Mouse (Mus musculus) frontal cortex, postnatal 25 days (tissue): ENCODE data around the gene Tmed10.
A peak's percentile ranks its signal among the peaks of the same experiment; 100 is the strongest.

Source experiments
- DNase-seq, 2 experiments: peaks; one replicate each; pipeline ENCODE4 v3.0.0; 2022; ENCODE audit warnings: low spot score in 2 of 2

The Tmed10 gene

DNA sequence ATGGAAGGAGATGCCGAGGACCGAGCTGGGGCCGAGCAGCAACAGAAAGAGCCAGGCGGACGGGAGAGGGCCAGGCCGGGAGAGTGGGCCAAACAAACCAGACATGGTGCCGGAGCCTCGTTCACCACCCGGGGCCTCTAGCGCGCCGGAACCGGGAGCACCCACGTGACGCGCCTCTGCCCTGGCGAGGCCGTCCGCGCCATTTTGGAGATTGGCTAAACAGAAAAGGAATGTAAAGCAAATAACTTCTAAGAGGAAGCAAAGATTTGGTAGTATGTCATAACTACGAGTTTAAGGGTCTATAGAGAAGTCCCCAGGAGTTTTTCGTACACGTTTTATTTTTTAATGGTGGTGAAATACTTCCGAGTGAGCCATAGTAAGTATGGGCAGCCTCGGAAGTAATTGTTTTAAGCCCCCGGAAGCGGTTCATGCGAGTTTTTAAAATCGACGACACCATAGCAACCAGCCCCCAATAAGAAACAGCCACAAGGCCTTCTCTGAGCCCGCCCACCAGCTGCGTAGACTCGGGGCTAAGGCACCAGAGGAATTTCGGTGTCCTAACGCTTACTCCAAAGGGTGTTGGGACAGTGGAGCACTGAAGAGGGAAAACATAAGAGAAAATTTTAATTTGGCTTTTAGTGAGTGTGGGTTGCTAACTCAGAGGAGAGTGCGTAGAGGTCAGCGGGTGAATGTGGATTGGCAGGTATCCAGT, at the start of gene Tmed10:
Gene Tmed10, minus strand, starts transcription at position 287 of the 712 bp plus-strand sequence.
- peak; percentile 73 to 82 for DNase-seq

DNA sequence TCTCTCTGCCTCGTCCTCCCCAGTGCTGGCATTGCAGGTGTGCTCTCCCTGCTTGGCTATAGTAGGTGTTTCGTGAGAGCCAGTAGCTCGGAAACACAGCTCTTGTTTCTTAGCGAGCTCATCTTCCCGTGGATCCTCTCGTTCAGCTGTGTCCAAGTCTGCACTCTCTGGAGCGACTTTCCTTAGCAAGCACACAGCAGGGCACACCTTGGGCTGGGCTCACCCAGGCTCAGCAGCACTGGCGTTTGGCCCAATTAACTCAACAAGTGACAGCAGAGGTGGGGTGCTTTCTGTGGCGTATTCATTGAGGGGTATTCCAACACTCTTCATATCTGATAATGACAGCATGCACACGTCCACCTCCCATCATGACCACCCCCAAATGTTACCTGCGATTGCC, 48.6 kb upstream of the Tmed10 start:
- DNase-seq = no peak

DNA sequence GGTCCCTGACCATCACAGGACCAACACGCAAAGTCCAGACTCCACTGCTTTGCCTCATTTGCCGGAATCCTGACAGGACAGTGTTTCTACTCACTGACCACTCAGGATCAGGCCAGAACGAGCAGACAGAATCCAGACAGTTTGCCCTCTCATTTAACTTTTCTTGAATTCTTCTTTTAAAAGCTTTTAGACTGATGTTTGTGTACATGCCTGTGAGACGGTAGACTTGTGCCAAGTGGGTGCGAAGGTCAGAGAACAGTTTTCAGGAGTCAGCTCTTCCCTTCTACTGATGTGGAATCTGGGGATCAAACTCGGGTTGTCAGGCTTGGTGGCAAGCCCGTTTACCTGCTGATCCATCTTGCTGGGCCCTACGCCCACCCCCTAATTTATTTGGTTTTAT, 47.9 kb upstream of the Tmed10 start:
- DNase-seq = no peak

DNA sequence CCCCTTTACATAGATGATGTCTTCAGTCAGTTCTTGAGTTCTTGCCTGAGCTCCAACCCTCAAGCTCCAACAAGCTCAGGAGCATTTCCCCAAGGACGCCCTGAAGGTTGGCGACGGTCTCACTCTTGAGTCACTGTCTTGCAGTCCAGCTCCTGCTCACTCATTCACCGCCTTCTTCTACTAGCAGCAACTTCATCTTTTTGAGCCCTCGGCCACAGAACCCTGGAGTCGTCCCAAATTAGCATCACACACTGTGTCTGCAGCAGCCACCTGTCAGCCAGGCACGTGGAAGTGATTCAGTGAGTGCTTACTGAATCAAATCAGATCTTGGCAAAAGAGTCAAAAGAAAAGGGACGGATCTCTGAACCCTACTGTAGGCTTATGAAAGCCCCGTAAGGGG, 46.3 kb upstream of the Tmed10 start:
- no peak for DNase-seq

DNA sequence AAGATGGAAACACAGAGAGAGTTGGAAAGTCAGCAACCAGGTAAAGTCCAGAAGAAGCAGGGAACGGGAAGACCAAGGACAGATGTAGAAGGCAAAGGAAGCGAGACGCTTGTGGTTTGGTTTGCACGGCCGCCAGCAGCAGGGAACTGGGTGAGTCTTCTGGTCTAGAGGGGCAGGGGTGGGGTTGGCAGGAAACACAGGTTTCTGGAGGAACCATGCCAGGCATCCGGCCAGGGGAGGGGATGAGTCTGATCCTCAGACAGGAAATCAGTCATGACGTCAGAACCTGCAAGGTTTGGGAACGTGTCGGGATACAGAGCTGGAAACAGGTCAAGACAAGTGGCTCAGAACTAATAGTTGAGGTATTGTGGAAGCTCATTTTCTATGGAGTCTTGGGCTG, 43.2 kb upstream of the Tmed10 start:
- no peak for DNase-seq

DNA sequence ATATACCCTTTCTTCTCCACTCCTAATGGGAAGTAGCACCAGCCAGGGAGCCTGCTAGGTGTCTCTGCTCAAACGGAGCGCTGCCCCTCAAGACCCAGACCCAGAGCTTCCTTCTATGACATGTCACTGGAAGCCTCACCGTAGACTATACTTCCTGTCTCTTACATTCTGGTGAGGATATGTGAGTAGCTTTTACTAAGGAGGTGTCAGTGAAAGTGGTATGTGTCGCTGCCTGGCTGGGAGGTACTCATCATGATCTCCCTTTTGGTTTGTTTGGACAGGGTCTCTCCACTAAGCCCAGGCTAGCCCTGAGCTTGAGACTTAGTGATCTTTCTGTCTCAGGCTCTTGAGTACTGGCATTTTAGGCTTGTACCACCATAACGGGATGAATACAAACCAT, 41.7 kb upstream of the Tmed10 start:
- no peak for DNase-seq

DNA sequence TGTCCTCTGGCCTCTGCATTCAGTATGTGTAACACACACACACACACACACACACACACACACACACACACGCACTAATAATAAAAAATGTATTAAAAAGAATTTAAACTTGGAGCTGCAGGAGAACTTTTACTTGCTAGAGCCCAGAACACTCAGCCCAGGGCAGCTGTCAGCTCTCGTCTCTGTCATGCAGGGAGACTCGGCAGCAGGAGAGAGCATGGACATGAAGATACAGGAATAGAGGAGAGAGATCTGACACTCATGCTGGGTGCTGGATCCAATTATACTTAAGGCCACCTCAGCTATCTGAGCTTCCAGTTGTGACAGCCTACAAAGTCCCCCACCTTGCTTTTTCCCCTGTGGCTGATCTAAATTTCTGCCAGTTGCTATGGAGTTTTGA, 41.2 kb upstream of the Tmed10 start:
- DNase-seq = no peak

DNA sequence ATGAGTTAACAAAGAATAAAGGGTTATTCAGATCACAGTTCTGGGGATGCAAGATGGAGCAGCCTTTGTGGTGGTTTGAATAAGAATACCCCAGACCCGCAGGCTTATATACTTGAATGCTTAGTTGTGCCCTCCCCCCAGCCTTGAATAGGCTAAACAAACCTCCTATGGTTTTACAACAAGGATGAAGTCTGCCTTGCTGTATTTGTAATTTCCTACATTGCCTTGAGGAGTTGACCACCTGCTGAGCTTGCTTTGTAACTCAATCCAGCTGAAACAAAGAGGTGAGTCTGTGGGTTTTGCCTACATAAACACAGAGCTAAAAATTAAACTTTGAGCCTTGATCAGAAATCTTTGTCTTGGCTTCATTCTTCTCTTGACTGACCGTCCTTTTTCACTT, 36.5 kb upstream of the Tmed10 start:
- no peak for DNase-seq

DNA sequence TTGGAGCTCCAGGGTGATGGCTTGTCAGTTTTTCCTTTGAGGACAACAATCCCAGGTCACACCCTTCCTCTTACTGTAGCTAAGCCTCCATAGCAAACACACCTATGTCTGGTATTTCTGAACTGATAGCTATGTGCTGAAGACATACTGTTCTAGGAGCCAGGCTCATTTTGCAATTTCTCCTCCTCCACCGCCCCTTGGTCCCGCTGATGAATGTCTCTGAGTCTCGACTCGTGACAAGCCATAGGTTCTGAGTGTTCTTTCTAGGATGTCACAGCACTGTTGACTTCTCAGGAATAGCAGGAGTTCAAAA, 23.3 kb upstream of the Tmed10 start:
- no peak for DNase-seq

DNA sequence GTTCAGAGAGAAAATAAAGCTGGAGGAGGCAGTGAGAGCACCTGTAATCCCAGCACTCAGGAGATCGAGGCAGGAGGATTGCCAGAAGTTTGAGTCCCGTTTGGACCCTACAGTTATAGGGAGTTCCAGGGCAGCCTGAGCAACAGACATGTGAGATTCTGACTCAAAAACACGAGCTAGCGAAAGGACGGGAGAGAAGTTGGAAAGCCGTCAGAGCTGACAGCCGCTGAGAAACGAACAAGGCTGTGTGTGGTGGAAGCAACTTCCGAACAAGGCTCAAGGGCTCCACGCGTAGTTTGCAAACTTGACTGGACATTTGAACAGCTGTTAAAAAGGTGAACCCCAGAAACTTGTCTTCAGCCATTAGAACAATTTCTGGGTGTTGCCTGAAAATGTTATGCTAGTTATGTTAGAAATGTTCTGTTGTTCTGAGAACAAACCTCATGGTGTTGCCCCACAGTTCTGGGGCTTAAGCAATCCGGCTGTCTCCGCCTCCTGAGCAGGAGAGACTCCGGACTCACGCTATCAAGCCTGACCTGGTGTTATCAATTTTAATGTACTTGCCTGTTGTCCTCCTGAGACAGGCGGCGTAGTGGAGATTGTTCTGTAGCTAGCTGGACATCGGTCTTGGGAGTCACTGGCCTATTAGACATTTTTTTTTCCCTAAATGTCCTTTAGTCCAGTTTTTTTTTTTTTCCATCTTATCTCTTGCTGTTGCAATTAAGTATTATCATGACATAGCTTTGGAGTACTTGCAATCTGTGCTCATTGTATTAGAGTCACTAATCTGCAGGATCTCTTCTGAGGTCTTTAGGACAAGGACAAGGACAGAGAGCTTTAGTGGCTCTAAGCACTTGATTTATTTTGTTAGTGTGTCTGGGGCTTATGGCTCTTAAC, 22.7 kb upstream of the Tmed10 start:
- DNase-seq = no peak

DNA sequence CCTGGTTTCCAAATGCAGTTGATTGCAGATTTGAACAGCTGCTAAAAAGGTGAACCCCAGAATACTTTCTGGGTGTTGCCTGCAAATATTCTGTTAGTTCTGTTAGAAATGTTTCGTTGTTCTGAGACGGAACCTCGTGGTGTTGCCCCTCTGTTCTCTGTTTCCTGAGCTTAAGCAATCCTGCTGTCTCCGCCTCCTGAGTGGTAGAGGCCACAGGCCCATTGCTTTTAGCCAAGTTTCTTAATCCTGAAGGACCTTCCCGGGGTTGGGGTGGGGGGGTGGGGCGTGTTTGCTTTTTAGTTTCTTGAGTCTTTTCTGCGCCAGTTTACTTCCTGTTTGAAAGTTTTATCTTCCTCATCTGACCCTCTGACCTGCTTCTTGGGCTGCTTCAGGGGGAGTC, 19.3 kb upstream of the Tmed10 start:
- no peak for DNase-seq

DNA sequence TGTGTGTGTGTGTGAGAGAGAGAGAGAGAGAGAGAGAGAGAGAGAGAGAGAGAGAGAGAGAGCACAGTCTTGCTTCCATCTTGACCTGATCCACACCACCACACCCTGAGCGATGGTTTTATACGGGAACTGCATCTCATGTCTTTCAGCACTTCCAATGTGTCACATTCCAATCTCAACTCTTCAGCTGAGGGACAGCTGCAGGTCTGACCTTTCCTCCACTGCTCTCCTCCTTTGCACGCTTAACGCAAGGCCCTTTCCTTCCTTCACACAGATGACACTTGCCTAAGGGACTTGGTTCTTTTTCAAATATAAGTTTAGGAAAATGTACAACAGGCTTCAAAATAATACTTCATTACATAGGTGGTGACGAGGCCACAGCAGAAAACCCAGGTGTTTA, 18.9 kb upstream of the Tmed10 start:
- DNase-seq = no peak

DNA sequence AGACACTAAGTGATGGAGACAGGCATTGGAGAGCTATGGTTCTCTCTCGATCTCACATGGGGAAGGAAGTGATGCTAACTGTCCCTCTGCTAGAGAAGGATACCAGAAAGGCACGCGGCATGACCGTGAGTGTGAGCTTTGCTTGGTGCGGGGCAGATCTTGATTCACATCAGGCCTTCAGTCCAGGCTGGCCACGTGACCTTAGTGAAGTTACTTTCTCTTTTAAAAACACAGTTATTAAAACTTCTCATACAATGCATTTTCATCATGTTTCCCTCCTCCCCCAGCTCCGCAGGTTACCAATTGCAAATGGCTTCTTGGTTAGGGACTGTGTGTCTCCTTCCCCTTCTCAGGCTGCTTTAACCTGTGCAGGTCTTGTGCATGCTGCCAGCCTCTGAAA, 16.5 kb upstream of the Tmed10 start:
- no peak for DNase-seq

DNA sequence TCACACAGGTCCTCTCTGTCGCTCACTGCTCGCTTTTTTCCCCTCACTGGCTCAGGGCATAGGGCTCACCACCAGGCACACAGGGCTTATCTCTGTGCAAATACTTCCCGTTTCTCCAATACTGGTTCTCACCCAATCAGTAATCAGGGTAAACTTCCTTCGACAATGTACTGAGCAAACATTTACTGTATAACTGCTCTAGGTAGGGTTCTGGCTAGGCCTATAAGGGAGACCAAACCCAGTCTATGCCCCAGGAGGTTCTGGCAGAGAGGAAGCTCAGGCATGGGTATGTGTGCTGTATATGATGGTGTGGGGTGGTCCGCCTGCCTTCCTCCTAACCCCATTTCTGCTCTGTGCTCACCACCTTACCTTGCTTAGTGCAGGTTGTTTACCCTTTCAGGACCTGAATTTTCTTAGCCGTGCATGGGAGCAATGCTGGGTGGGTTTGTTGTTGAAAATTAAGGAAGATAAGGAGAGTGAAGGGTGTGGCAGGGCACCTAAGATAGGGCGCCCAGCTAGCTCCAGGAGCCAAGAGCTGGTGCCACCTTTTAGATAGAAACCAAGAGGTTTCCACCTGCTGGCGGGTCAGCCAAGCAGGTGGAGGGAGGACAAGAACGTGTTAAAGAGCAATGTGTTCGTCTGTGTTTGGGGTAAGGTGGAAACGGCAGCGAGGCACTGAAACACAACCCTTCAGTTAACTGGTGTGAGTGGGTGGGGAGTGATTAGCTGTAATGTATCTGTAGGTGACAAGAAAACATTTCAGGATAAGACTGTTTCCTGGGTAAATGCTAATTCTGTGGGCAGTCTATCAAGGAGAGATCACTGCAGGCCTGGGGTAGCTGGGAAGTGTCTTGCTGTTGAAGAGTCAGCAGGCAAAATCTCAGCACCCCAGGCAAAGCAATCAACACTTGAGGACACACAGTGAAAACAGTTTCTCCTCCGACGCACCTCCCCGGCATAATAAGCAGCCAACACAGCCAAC, 14.8 kb upstream of the Tmed10 start:
- no peak for DNase-seq

DNA sequence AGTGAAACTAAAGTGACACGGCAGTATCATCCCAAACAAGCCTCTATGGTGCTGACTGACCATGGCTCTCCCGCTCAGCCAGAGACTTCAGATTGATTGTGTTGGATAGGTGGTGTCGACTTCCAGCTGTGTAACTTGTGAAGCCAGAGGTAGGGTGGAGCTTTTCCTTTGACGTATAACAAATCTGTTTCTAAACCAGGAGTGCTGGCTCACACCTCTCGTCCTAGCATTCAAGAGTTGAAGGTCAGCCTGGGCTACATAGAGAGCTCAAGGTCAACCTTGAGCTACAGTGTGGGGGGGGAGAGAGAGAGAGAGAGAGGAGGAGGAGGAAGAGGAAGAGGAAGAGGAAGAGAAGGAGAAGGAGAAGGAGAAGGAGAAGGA, 11.3 kb upstream of the Tmed10 start:
- no peak for DNase-seq

DNA sequence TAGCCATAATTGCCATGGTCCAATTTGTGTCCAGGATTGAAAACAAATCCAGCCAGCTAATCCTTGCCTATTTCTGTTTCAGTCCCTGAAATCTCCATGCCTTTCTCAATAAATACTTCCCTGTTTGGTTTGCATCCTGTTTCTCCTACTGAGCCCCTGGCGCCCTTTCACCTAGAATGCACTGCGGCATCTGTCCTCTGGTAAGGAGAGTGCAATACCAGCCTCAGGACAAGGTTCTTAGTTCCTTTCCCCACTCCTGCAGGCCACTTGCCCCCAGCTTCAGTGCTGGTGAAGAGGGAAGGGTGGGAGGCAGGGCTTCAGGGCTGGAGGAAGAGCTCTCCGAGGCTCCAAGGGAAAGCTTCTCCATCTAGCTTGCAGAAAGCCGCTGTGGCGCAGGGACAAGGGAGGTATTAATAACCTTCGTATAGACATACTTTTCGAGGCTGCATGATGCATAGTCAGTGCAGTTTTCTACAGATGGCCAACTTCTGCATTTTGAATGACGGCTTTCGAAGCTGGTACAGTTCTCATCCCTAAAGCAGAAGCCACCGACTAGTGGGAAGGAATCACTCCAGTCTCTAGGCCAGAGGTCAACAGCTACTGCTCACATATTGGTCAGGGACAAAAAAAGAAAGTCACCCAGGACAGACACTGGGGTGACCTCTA, 10.8 kb upstream of the Tmed10 start:
- DNase-seq = no peak

DNA sequence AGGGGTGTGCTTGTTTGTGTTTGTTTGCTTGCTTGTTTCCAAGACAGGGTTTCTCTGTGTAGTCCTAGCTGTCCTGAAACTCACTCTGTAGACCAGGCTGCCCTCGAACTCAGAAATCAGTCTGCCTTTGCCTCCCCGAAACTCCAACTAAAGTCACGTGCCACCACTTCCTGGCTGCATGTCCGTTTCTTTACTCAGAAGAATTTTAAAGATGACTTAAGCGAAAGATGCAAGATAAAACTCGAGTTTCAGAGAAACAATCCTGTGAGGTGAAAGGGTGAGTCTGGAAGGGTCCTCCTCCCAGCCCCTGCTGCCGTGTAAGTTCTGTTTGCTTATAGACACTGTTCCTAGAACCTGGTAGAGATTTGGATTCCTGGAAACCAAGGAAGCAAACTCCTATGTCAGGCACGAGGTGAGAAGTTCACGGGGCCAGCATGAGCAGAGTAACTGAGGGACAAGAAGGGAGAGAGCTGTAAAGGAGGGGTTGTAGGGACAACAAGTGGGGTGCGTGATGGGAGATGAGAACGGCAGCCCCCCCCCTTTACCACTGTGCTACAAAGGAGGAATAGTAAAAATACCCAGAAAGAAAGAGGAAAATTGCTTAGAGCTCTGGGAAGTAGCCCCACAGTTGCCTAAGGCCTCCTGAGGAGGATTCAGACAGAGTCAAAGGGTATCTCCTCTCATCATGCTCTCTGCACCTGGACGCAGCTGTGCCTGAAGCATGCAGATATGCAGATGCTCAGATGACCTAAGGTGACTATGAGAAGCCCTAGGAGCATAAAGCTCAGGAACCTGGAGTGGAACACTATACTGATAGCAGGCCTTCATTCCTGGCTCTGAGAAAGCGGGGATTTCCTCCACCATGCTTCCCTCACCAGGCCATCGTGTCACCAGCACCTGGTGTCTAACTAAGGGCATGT, 8.4 kb upstream of the Tmed10 start:
- DNase-seq = no peak

DNA sequence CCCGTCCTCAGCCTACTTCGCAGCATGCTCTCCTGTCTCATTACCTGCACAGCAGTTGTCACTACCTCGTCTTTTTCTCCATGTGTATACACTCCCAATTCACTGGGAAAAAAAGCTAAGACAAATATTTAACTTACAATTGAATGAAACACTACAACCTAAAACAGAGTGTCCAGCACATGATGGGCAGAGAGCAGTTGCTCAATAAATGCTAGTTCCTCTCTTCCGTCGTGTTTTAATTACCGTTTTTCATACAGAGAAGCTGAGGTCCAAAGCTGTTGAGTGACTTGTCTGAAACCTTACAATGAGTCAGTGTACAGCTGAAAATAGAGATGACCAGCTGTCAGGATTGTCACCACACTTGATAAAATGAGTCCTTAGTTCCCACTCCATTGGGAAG, 6.9 kb upstream of the Tmed10 start:
- DNase-seq = no peak

DNA sequence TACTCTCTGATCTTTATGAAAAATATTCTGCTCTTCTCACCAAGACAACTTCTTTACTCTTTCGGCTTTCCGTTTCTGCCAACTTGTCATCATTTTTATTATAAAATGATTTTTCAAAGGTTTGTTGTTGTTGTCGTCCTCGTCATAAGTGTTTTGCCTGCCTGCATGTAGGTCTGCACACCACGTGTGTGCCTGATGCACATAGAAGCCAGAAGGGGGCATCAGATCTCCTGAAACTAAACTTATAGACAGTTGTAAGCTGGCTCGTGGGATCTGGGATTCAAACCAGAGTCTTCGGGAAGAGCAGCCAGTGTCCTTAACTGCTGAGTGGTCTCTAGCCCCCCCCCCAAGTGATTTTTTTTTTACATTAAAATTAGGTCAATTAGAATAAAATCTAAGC, 6.3 kb upstream of the Tmed10 start:
- no peak for DNase-seq

DNA sequence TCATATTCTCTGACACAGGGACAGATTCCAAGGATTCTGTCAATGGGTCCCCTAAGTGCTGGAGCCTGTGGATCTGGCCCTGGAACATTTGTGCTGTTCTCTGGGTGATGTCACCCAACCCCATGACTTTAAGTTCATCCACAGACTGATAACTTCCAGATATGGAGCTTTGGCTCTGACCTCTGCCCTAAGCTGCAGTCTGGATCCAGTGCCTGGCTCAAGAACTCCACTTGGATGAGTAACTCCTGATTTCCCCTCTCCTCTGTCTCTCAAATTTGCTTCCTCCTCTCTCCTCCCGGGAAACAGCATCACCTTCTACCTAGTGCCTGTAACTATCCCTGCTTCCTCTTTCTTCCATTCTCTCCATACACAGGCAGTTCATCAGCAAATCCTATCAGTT, 5.7 kb upstream of the Tmed10 start:
- no peak for DNase-seq

DNA sequence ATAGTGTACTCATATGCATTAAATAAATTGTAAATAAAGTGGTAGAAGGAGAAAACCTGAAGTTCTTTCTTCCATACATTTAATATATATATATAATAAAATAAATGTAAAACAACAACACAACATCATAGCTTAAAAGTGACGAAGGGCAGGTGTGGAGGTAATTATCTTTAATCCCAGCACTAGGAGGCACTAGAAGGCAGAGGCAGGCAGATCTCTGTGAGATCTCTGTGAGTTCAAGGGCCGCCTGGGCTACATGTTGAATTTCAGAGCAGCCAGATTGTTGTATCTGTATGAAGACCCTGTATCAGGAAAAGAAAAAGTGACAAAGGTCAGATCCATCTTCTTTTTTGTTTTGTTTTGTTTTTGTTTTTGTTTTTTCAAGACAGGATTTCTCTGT, 3.6 kb upstream of the Tmed10 start:
- no peak for DNase-seq
